Mouse (Mus musculus): ENCODE results near the gene Nmu. TPM values are rescaled to one million over a fixed set of nuclear protein-coding genes. Genes with fewer than 3 reads are reported as not detected.

Nmu gene
- polyA plus RNA-seq, 1 experiment from 2014 or later: 2.7 TPM

DNA sequence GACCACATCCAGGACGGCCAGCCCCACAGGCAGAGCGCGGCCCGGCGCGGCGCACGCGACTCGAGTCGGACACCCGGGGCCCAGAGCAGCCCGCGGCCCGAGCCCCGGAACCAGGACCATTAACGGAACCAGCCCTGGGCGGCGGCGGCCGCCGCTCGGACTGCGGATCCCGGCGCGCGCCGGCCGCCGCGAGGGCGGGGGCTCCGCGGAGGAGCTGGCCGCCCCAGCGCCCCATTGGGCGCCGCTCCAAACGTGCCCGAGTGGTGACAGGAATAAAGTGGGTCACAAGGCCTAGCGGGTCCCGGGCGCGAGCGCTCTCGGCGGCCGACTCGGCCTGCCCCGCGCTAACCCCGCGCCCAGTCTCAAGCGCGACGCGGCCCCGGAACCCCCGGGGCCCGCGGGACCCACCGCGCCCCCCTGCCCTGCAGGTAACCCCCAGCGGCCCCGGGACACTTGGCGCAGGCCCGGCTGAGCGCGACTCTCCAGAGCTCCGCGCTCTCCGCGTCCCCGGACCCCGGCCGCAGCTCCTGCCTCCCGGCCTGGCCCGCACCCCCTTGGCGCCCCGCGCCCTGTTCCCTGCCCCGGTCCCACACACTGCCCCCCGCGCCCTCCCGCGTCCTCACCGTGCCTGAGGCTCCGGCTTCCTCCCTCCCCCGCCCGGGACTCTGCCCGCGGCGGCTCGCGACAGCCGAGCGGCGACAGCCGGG lies 59.7 kb downstream of the Nmu start:
- Histone ChIP-seq H3K4me2 (ENCODE audit: low read depth, low read length) (peak overlapping the region; percentile 48), H3K27ac (ENCODE audit: low read depth, low read length) (peak overlapping the region; percentile 98), H3K4me1 (ENCODE audit: control insufficient read depth, insufficient read depth, low read length) (peaks cover 10% of the 10 kb centered on the region), H3K9me3 (ENCODE audit: control insufficient read depth, low read length) (no peaks in the 10 kb centered on the region), H3K9ac (replicated peaks; ENCODE audit: low read depth, low read length) (peak overlapping the region; percentile 91), H3K36me3 (ENCODE audit: control insufficient read depth, insufficient read depth, low read length) (no peaks in the 10 kb centered on the region), H3K4me3 (ENCODE audit: low read depth, low read length) (peak overlapping the region; percentile 94), H3K27me3 (ENCODE audit: control insufficient read depth, insufficient read depth, low read length) (no peaks in the 10 kb centered on the region)
- WGBS: 0% methylated on average over 69 of the region's 100 CpGs
- ATAC-seq (ENCODE audit: low read depth): peak; percentile 81

DNA sequence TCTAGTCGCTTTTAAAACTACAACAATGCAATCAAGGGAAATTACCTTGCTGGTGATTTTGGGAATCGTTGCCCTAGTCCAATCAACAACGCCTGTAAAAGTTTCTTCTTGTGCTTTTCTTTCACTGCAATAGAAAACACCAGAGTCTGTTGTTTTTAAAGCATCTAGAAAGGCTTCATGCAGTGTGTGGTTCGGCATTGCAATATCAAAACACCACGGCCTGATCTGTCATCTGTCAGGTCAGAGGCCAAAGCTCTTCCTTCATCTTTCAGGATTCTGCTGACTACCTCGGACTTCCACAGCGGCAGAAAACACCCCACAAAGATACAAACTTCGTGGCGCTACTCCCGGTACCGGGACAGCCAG lies 60.2 kb downstream of the Nmu start:
- Histone ChIP-seq H3K4me1 (ENCODE audit: control insufficient read depth, insufficient read depth, low read length) (peaks cover 10% of the 10 kb centered on the region), H3K9ac (replicated peaks; ENCODE audit: low read depth, low read length) (peak overlapping the region; percentile 91), H3K4me2 (ENCODE audit: low read depth, low read length) (peak overlapping the region; percentile 48), H3K9me3 (ENCODE audit: control insufficient read depth, low read length) (no peaks in the 10 kb centered on the region), H3K4me3 (ENCODE audit: low read depth, low read length) (peak overlapping the region; percentile 94), H3K27ac (ENCODE audit: low read depth, low read length) (peak overlapping the region; percentile 98), H3K36me3 (ENCODE audit: control insufficient read depth, insufficient read depth, low read length) (no peaks in the 10 kb centered on the region), H3K27me3 (ENCODE audit: control insufficient read depth, insufficient read depth, low read length) (no peaks in the 10 kb centered on the region)
- WGBS: 2% methylated on average over 11 of the region's 11 CpGs
- ATAC-seq (ENCODE audit: low read depth): no peak

DNA sequence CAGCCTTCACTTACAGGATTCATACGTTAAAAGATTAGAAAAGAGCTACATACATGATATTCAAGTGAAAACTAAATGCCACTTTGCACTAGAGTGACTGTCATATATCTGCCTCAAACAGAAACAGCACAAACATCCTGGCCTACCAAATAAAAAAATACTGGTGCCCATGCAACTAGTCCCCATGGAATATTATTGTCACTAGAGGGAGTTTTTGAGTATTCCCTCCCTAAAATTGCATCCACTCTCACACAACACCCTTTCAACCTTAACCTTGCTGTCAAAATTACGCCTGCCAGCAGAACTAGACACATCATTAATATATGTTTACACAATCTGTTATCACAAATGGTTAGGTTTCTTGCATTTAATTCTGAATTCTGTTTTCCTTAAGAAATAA lies 61.6 kb downstream of the Nmu start:
- Histone ChIP-seq H3K9me3 (ENCODE audit: control insufficient read depth, low read length) (no peaks in the 10 kb centered on the region), H3K9ac (replicated peaks; ENCODE audit: low read depth, low read length) (no peak overlapping the region), H3K27ac (ENCODE audit: low read depth, low read length) (no peak overlapping the region), H3K36me3 (ENCODE audit: control insufficient read depth, insufficient read depth, low read length) (no peaks in the 10 kb centered on the region), H3K27me3 (ENCODE audit: control insufficient read depth, insufficient read depth, low read length) (no peaks in the 10 kb centered on the region), H3K4me3 (ENCODE audit: low read depth, low read length) (no peak overlapping the region), H3K4me2 (ENCODE audit: low read depth, low read length) (no peak overlapping the region), H3K4me1 (ENCODE audit: control insufficient read depth, insufficient read depth, low read length) (peaks cover 10% of the 10 kb centered on the region)
- 84% methylated on average over 2 of the region's 2 CpGs for WGBS
- no peak for ATAC-seq (ENCODE audit: low read depth)

DNA sequence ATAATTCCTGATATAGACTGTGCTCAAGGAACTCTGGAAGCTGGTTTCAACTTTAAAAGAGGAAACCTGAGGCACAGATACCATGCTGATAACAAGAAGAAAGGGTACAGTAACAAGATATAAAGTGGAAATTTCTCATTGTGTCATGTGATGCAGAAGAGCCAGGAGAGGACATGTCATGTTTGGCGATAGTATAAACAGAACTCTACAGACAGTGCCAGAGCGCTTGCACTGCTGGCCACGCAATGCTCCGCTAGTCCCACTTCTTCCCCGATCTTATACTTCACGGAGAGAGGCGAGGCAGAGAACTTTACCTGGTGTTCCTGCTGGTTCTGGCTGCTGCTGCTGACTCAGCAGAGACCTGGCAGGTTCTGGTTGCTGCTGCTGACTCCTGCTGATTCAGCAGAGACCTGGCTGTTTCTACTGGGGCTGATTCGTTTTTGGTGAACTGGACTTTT lies 74.3 kb downstream of the Nmu start:
- Histone ChIP-seq H3K4me3 (ENCODE audit: low read depth, low read length) (no peak overlapping the region), H3K27ac (ENCODE audit: low read depth, low read length) (no peak overlapping the region), H3K4me2 (ENCODE audit: low read depth, low read length) (no peak overlapping the region), H3K9ac (replicated peaks; ENCODE audit: low read depth, low read length) (no peak overlapping the region), H3K27me3 (ENCODE audit: control insufficient read depth, insufficient read depth, low read length) (no peaks in the 10 kb centered on the region), H3K4me1 (ENCODE audit: control insufficient read depth, insufficient read depth, low read length) (no peaks in the 10 kb centered on the region), H3K36me3 (ENCODE audit: control insufficient read depth, insufficient read depth, low read length) (no peaks in the 10 kb centered on the region), H3K9me3 (ENCODE audit: control insufficient read depth, low read length) (no peaks in the 10 kb centered on the region)
- 91% methylated on average over 8 of the region's 8 CpGs for WGBS
- no peak for ATAC-seq (ENCODE audit: low read depth)

DNA sequence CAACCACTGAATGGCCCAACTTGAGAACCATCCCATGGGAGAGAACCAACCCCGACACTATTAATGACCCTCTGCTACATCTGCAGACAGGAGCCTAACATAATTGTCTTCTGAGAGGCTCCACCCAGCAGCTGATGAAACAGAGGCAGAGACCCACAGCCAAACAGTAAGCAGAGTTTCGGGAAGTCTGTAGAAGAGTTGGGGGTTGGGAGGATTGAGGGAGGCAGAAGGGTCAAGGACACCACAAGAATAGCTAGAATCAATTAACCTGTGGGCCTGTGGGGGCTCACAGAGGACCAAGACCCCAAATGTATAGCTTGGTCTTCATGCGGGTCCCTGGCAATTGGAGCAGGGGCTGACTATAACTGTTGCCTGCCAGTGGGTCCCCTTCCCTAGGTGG lies 75.3 kb downstream of the Nmu start:
- WGBS: 95% methylated on average over 3 of the region's 3 CpGs
- Histone ChIP-seq H3K36me3 (ENCODE audit: control insufficient read depth, insufficient read depth, low read length) (no peaks in the 10 kb centered on the region), H3K27me3 (ENCODE audit: control insufficient read depth, insufficient read depth, low read length) (no peaks in the 10 kb centered on the region), H3K9ac (replicated peaks; ENCODE audit: low read depth, low read length) (no peak overlapping the region), H3K4me1 (ENCODE audit: control insufficient read depth, insufficient read depth, low read length) (no peaks in the 10 kb centered on the region), H3K4me3 (ENCODE audit: low read depth, low read length) (no peak overlapping the region), H3K9me3 (ENCODE audit: control insufficient read depth, low read length) (no peaks in the 10 kb centered on the region), H3K27ac (ENCODE audit: low read depth, low read length) (no peak overlapping the region), H3K4me2 (ENCODE audit: low read depth, low read length) (no peak overlapping the region)
- no peak for ATAC-seq (ENCODE audit: low read depth)

DNA sequence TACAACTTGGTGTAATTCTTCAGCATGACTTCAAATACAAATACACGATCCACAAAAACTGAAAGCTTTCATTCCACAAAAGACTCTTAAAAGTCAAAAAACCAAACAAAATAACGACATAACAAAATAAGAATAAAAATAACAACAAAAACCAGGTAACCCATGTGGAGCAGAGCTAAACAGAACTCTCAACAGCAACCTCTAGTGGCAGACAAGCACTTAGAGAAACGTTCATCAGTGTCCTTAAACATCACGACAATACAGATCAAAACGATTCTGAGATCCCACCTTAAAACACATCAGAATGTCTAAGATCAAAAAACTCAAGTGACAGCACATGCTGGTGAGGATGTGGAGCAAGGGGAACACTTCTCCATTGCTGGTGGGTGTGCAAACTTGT lies 76.5 kb downstream of the Nmu start:
- ATAC-seq (ENCODE audit: low read depth): no peak
- 80% methylated on average over 5 of the region's 5 CpGs for WGBS
- no peaks in the 10 kb centered on the region for H3K4me1 ChIP-seq (ENCODE audit: control insufficient read depth, insufficient read depth, low read length)
- H3K9me3 ChIP-seq (ENCODE audit: control insufficient read depth, low read length): no peaks in the 10 kb centered on the region
- no peaks in the 10 kb centered on the region for H3K27me3 ChIP-seq (ENCODE audit: control insufficient read depth, insufficient read depth, low read length)
- H3K4me2 ChIP-seq (ENCODE audit: low read depth, low read length): no peak overlapping the region
- H3K4me3 ChIP-seq (ENCODE audit: low read depth, low read length): no peak overlapping the region
- no peak overlapping the region for H3K27ac ChIP-seq (ENCODE audit: low read depth, low read length)
- no peak overlapping the region for H3K9ac ChIP-seq (replicated peaks; ENCODE audit: low read depth, low read length)
- no peaks in the 10 kb centered on the region for H3K36me3 ChIP-seq (ENCODE audit: control insufficient read depth, insufficient read depth, low read length)

DNA sequence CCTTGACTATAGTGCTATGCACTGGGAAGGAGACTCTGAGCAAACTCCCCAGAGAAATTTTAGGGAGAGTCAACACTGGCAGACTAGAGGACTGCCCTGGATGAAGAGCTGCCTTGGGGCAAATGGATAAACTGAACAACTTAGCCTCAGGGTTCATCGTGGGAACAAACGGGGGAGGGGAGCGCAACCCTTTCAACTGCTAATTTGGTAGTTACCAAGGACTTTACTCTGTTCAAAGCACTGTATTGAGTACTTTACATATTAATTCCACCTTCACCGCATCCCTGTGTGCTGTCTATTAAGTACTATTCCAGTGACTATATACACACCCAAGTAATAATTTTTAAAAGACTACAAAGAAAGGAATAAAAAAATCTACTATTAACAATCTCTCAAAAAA lies 77.9 kb downstream of the Nmu start:
- Histone ChIP-seq H3K4me1 (ENCODE audit: control insufficient read depth, insufficient read depth, low read length) (no peaks in the 10 kb centered on the region), H3K4me2 (ENCODE audit: low read depth, low read length) (no peak overlapping the region), H3K27ac (ENCODE audit: low read depth, low read length) (no peak overlapping the region), H3K27me3 (ENCODE audit: control insufficient read depth, insufficient read depth, low read length) (no peaks in the 10 kb centered on the region), H3K4me3 (ENCODE audit: low read depth, low read length) (no peak overlapping the region), H3K9me3 (ENCODE audit: control insufficient read depth, low read length) (no peaks in the 10 kb centered on the region), H3K9ac (replicated peaks; ENCODE audit: low read depth, low read length) (no peak overlapping the region), H3K36me3 (ENCODE audit: control insufficient read depth, insufficient read depth, low read length) (no peaks in the 10 kb centered on the region)
- ATAC-seq (ENCODE audit: low read depth): no peak
- 34% methylated on average over 4 of the region's 4 CpGs for WGBS

DNA sequence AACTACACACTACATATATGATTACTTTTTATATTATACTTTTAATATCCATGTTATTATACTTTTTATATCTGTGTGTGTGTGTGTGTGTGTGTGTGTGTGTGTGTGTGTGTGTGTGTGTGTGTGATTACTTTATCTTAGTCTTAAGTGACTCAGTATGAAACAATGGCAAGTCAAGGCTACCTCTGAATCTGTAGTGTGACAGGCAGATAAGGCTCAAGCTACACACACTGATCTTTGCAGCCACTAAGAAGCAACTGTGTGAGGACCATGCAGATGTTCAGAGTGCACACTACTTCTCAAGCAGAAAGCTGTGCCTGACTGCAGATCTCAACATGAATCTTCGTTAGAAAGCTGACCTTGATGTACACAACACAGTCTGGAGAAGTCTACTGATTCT lies 79.7 kb downstream of the Nmu start:
- H3K27me3 ChIP-seq (ENCODE audit: control insufficient read depth, insufficient read depth, low read length): no peaks in the 10 kb centered on the region
- no peak overlapping the region for H3K27ac ChIP-seq (ENCODE audit: low read depth, low read length)
- no peak overlapping the region for H3K4me3 ChIP-seq (ENCODE audit: low read depth, low read length)
- no peak overlapping the region for H3K9ac ChIP-seq (replicated peaks; ENCODE audit: low read depth, low read length)
- no peaks in the 10 kb centered on the region for H3K9me3 ChIP-seq (ENCODE audit: control insufficient read depth, low read length)
- H3K4me2 ChIP-seq (ENCODE audit: low read depth, low read length): no peak overlapping the region
- H3K4me1 ChIP-seq (ENCODE audit: control insufficient read depth, insufficient read depth, low read length): no peaks in the 10 kb centered on the region
- 97% methylated on average over 1 of the region's 1 CpGs for WGBS
- ATAC-seq (ENCODE audit: low read depth): no peak
- H3K36me3 ChIP-seq (ENCODE audit: control insufficient read depth, insufficient read depth, low read length): no peaks in the 10 kb centered on the region
